Mouse (Mus musculus) 3T3-L1 (cell line): Measurements from ENCODE around the gene Vwce.

Experiments
- DNase-seq: peaks from one replicate; pipeline ENCODE4 v3.0.0-alpha.2; 2015; ENCODE audit warnings: low read depth, low spot score

Gene Vwce

DNA sequence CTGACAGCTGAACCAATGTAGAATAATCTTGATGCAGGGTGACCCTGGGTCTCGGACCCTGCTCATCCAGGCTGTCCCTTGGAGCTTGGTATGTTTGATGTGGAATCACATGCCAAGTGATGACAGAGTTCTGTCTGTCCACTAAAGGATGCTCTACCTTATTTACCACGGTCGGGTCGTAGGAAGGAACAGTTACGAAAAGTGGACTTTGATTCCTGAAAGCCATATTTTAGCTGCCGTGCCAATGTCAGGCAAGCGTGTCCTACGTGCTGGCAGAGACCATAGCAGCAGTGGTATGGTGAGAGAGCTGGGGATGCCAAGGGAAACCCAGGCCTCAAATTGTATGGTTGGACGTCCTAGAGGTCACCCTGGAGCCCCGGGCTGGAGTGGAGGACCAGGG, 79.5 kb downstream of the Vwce start:
- no peak for DNase-seq

DNA sequence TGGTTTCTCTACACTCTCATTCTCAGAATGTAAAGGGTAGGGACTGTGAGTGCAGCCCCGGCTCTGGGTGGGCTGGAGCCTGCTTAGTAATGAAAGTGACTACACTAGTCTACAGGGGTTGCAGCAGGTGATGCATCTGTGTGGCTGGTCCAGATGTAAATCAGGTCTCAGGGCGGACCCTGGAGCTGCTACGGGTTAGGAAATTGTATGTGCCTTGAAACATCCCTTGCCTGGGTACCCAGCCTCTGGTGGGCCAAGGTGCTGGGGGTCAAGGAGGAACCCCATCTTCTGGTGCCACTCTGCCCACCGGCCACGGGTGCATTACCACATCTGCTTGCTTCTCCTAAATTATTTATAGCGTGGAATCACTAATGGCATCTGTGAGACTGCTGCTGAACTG, 80.2 kb downstream of the Vwce start:
- DNase-seq = no peak

DNA sequence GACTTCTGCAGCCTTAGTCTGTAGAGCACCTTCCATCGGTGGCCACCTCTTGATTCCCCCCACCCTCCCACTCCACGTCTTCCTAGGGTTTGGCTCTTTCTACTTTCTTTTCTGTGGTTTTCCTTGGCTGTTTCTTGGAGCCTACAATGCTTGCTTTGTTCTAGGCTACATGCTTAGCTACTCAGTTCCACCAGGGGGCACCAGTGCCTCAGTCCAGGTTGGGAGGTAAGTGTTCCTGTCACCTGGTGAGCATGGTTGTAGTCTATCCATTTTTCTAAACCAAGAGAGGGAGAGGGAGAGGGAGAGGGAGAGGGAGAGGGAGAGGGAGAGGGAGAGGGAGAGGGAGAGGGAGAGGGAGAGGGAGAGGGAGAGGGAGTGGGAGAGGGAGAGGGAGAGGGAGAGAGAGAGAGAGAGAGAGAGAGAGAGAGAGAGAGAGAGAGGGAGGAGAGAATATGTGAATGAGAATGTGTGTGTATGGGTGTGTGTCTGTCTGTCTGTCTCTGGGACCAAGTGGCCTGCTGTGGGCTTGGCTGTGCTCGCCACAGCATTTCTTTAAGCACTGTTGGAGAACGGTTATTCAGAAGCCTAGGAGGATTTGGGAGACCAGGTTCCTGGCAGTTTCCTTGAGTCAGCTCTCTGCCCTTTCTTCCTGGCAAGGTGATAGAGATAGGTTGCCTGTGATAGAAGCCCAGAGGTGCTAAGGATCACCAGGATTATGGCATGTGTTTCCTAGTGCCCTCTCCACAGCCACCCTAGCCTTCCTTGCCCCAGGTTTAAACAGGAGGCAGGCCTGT, 80.9 kb downstream of the Vwce start:
- peak; percentile 93 for DNase-seq

DNA sequence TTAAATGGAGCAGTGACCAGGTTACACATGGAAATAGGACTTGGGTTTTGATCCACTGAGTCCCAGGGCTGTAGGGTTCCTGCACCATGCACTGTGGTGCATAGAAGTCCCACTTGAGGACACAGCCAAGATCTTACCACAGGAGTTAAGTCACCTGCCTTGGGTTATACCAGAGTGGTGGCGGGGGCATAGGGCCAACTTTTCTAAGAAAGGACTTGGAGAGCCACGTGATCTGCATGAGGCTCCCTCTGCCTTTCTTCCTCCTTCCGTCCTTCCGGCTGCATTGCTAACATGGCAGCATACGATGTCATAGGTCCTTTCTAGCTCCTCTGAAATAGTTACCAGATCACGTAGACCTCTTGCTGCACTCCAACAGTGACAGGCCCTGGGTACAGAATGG, 81.5 kb downstream of the Vwce start:
- no peak for DNase-seq
